Mouse (Mus musculus) frontal cortex, postnatal 36 days (tissue): ENCODE data around the gene Clasp2.
"Not testable (repeated sequence)": the region's sequence is repeated elsewhere in the genome, so short reads cannot be mapped to it uniquely, and the experiment has no call there.

Experiments
- DNase-seq, 2 experiments: peaks; one replicate each; pipeline ENCODE4 v3.0.0; 2022; ENCODE audit warnings: low spot score in 2 of 2

The Clasp2 gene

GRCm38 (mm10) chr9:113741108-113741636 is at the start of gene Clasp2:
Gene Clasp2, plus strand, starts transcription at chr9:113741473.
- DNase-seq, result peak; percentile 68 to 79

GRCm38 (mm10) chr9:113701441-113702160 is 39.7 kb upstream of the Clasp2 start:
- no peak for DNase-seq

DNA sequence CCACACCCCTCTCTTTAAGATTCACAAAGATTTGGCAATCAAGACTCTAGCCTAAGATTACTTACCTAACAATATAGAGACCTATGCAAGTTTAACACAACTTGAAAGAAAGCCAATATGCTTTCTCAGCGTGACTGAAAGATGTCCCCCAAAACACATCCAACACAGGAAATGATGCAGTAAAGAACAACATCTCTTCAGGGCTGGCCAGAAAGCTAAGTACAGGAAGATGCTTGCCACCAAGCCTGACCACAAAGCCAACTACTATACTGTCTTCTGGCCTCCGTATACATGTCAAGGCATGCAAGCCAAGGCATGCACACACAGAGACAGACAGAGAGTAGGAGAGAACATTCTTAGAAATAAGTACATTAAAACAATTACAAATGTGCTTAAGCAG is 35.2 kb upstream of the Clasp2 start:
- no peak for DNase-seq

DNA sequence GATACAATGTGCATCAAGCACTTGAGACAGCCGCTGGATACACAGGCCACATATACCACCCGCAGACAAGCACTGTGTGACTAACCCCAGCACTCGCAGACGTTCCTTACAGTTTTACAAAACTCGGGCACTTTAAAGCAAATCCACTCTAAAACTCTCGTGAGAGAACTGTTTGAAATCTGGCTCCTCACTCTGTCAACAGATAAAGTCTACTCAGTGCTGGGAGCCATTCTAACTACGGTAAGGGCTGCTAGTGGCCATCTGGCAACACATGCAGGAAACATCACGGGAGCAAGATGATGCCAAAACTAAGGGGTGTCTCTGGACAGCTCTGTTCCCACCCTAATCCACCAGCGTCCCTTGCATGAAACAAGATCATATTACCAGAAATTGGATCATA is 34.4 kb upstream of the Clasp2 start:
- DNase-seq, result no peak

DNA sequence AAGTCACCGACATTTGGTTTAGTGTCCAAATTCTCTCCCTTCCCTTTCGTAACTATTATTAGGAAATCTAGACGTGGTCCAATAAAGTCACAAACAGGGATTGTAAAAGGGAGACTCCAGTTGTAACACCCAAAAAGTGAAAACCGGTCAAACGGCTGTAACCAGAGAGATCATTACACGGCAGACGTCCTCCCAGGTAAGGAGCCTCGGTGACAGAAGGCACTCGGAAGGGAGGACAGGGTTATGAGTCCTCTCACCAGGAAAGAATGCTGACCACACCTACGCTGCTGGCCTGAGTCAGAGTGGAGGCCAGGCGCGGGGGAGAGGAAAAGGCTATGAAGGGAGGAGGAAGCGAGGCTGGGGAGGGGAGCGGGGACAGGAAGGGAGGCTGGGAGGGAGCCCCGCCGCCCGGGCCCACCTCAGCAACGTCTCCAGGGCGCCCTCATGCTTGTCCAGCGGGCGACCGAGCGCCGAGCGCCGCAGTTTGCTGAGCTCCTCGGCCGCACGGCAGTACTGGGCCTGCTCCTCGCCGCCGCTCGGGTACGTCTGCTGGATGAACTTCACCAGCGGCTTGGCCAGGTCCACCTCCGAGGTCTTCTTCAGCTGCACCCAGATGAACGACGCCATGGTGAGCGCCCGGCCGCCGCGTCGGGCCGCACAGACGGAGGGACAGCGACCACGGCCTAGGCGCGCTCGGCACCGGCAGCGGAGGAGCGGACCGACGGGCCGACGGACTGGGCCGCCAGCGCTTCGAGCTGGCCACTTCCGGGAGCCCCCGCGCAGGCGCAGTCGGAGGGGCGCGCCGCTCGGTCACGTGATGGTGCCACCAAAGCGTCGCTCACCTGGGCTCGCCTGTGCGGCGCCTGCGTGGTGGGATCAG is 33.6 kb upstream of the Clasp2 start, which contains the start of gene Pdcd6ip:
Gene Pdcd6ip, minus strand, starts transcription at position 779 of the 880 bp plus-strand sequence.
- DNase-seq, result peak; percentile 91 to 93

DNA sequence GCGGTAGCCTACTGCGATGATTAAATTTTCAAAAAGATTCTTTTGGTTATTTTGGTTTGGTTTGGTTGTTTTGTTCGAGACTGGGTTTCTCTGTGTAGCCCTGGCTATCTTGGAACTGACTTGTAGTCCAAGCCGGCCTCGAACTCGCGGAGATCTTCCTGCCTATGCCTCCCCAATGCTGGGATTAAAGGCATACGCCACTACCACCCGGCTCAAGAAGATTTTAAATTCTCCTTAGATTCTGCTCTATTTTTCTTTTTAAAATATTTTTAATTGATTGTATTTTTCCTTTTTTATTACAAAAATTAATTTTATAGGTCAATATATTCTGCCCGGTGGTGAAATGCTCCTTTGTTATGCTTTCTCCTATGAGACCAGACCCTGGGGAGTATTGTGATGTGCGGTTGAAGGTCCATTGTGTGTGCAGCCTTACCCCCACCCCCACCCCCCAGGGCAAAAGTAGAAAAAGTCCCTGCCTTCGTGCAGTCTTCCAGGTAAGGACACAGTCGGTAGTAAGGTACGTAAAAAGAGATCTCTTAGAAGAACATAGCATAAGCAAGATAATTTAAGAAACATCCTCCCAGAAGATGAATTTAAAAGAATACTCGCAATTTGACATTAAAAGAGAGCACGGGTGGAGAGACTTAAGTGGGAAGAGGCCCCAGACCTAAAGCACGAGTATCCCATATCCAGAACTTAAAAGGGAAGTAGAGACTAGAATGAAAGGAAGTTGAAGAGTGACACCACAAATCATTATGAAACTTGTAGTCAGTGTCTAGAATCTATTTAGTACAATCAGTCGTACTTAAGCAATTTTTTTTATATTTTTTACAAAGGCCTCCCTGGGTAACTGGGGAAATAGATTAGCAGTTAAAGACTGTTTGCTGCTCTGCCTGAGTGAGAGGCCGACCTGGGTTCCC is 32.7 kb upstream of the Clasp2 start:
- no peak for DNase-seq

- no peak for DNase-seq
Observed at GRCm38 (mm10) chr9:113710871-113711270, 30.4 kb upstream of the Clasp2 start.

- DNase-seq, result peak in 1 of 2 experiments; percentile 26
Observed at GRCm38 (mm10) chr9:113719063-113719462, 22.2 kb upstream of the Clasp2 start.

GRCm38 (mm10) chr9:113724646-113725045 is 16.6 kb upstream of the Clasp2 start:
- DNase-seq, result no peak

GRCm38 (mm10) chr9:113725609-113726008 is 15.7 kb upstream of the Clasp2 start:
- DNase-seq, result not testable (repeated sequence)

DNA sequence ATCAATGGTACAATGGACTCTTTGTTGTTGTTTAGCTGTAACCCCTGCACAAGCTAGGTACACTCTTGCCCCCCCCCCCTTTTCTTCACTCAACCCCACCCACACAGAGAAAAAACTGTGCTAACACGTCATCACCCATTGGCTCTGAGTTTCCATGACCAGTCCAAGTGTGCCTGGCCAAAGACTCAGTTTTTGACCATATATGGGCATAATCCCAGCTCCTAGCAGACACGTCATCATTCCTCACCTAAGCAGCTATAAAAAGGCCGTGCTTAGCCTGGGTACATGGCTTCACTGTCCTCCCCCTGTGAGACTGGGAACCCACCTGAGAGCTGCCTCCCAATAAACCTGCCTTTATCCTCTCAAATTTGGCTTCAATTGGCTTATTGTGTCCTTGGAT is 15.1 kb upstream of the Clasp2 start:
- DNase-seq, result no peak

- no peak for DNase-seq
Observed at GRCm38 (mm10) chr9:113726991-113727680, 14.1 kb upstream of the Clasp2 start.

GRCm38 (mm10) chr9:113731540-113731939 is 9.7 kb upstream of the Clasp2 start:
- no peak for DNase-seq

GRCm38 (mm10) chr9:113735920-113736319 is 5.4 kb upstream of the Clasp2 start:
- DNase-seq, result no peak

- DNase-seq, result peak in 1 of 2 experiments; percentile 13
Observed at GRCm38 (mm10) chr9:113738021-113738420, 3.3 kb upstream of the Clasp2 start.

DNA sequence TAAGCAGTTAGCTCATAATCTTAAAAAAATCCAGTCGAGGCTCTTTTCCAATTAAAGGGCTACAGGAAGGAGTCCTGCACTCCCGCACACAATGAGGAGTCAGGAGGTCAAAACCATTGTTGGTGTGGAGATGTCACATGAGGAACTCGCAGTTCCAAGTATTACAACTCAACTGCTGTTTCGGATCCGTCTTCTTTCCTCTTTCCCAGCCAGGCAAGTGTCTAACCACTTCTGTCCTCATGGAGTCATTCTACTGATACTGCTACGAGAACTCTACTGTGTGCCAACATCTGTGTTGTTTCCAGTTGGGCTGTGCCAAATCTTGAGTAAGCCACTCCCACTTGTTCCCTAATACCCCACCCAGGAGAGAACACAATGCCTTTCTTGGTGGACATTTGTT is 2.3 kb upstream of the Clasp2 start:
- DNase-seq, result no peak

DNA sequence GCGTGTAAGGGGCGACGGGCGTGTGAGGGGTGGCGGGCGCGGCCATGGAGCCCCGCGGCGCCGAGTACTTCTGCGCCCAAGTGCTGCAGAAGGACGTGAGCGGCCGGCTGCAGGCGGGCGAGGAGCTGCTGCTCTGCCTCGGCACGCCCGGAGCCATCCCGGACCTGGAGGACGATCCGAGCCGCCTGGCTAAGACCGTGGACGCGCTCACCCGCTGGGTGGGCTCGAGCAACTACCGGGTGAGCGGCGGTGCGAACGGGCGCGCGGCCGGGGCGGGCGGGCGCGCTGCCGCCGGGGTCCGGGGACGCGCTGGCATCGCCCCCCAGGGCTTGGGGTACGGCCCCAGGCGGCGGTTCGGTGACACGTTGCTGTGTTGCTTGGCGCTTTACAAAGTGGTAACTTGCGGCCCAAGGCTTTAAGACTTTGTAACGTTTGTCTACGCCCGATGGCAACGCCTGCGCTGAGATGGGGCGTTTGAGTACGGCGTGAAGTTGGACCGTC is 414 bp downstream of the Clasp2 start:
- DNase-seq, result peak; percentile 37 to 39

- DNase-seq, result peak; percentile 9 to 44
Observed at GRCm38 (mm10) chr9:113742361-113742794, 1.1 kb downstream of the Clasp2 start.

GRCm38 (mm10) chr9:113743291-113743690 is 2.0 kb downstream of the Clasp2 start:
- DNase-seq, result no peak

- no peak for DNase-seq
Observed at GRCm38 (mm10) chr9:113749356-113749755, 8.1 kb downstream of the Clasp2 start.
